Mouse (Mus musculus) embryonic facial prominence, embryonic 14.5 days (tissue): ENCODE results near the gene Gm10428. TPM values are rescaled to one million over a fixed set of nuclear protein-coding genes. Genes with fewer than 3 reads are reported as not detected.
"Not testable (repeated sequence)": the region's sequence is repeated elsewhere in the genome, so short reads cannot be mapped to it uniquely, and the experiment has no call there.

Source experiments
- ATAC-seq: fragments of 200-750 bp; cut with Nextera tagmentation; 2 replicates; pipeline ENCODE4 v1.8.0; 2017; ENCODE audit warnings: low read depth, moderate number of reproducible peaks, moderate TSS enrichment
- DNase-seq: peaks from one replicate; pipeline ENCODE4 v3.0.0-alpha.2; 2015; ENCODE audit warnings: low spot score
- H3K27ac ChIP-seq: fragments of 300-500 bp; sonication (generic); replicated peaks from 2 replicates; pipeline ENCODE4 v1.5.1; 2014; ENCODE audit warnings: low read depth, mild to moderate bottlenecking, low read length, moderate library complexity
- H3K27me3 ChIP-seq: fragments of 300-500 bp; sonication (generic); replicated peaks from 2 replicates; pipeline ENCODE4 v1.6.1; 2014; ENCODE audit warnings: low read length; ENCODE audit not compliant: control insufficient read depth, insufficient read depth
- H3K36me3 ChIP-seq: fragments of 300-500 bp; sonication (generic); 2 replicates; pipeline ENCODE4 v1.6.1; 2014; ENCODE audit warnings: low read length, mixed read lengths; ENCODE audit not compliant: control insufficient read depth, insufficient read depth
- H3K4me1 ChIP-seq: fragments of 300-500 bp; sonication (generic); 2 replicates; pipeline ENCODE4 v1.6.1; 2014; ENCODE audit warnings: antibody characterized with exemption, low read length; ENCODE audit not compliant: control insufficient read depth, insufficient read depth
- H3K4me2 ChIP-seq: fragments of 300-500 bp; sonication (generic); 2 replicates; pipeline ENCODE4 v1.6.1; 2014; ENCODE audit warnings: low read depth, mild to moderate bottlenecking, low read length, moderate library complexity, mixed read lengths
- H3K4me3 ChIP-seq: fragments of 300-500 bp; sonication (generic); 2 replicates; pipeline ENCODE4 v1.5.1; 2014; ENCODE audit warnings: low read depth, mild to moderate bottlenecking, low read length
- H3K9ac ChIP-seq: fragments of 300-500 bp; sonication (generic); 2 replicates; pipeline ENCODE4 v1.6.1; 2014; ENCODE audit warnings: low read depth, mild to moderate bottlenecking, low read length, moderate library complexity, mixed read lengths
- H3K9me3 ChIP-seq: fragments of 300-500 bp; sonication (generic); 2 replicates; pipeline ENCODE4 v1.6.1; 2016; ENCODE audit warnings: low read length; ENCODE audit not compliant: control insufficient read depth
- whole genome bisulfite sequencing: fragments of 180-500 bp; shearing (Covaris S2); extraction: QIAGEN DNeasy Blood & Tissue Kit; methylation state at CpG from one replicate; pipeline ENCODE4 v1.1.7; 2014; 5-methylcytosine and 5-hydroxymethylcytosine counted together
- polyA plus RNA-seq: library from polyadenylated mRNA; unstranded; fragments of >200 nt; fragmentation: Nextera tagmentation; extraction: Ambion mirVana; gene quantifications from 2 replicates; pipeline ENCODE4 v1.2.1, GENCODE M21; 2014

The Gm10428 gene
- polyA plus RNA-seq, 1 experiment from 2014 or later, result not detected

DNA sequence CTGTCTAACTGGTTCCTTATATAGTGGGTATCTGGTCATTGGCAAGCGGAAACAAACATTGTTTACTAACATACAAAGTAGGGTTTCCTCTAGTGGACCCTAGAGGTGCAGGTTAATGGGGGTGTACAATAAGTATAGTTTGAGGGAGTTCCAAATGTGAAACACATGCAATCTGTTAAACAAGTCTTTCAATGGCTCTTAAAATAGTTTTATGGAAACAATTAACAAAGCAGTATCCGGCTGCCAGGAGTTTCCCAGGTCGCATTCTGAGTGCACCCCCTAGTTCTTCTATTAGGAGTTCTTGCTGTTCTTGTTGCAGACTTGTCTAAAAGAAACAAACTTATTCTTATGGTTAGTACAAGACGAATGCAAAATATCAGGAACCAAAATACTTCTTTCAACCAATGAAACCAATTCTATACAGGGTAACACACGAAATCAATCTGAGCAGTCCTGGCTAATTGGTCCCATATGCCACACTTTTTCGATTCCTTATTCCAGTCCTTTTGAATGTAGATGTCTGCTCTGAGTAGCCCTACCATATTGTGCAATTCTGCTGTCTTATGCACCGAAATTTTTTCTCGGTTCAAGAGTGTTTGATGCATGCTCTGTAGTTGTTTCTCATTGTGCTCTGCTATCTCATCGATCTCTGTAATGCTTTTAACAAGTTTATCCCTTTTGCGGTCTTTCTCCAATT is 10.5 kb upstream of the Gm10428 start:
- ATAC-seq (no peak), DNase-seq (peak; percentile 39)
- no peak overlapping the region for H3K4me3 ChIP-seq
- 38% methylated on average over 10 of the region's 10 CpGs for WGBS
- H3K9ac ChIP-seq, result no peak overlapping the region
- no peak overlapping the region for H3K4me2 ChIP-seq
- no peaks in the 10 kb centered on the region for H3K9me3 ChIP-seq
- no peak overlapping the region for H3K27ac ChIP-seq
- peaks cover 6% of the 10 kb centered on the region for H3K4me1 ChIP-seq
- no peaks in the 10 kb centered on the region for H3K36me3 ChIP-seq
- H3K27me3 ChIP-seq, result peaks cover 18% of the 10 kb centered on the region

DNA sequence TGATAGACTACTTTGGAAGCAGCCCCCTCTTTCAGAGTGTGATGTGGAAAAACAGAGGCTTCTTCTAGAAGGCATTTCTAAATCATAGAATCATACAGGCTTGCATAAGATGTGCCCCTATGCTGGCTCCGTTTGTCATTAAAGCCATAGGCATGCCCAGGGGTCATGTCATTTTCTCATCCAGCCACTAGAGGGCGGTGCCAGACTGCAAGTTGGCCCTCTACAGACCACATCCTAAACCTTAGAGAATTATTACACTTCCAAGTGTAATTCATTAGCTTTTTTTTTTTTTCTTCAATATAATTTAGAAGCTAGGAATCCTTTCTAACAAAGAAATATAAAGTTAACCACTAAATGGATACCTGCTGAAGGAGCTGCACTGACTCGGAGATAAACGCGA is 8.8 kb upstream of the Gm10428 start:
- peaks cover 18% of the 10 kb centered on the region for H3K27me3 ChIP-seq
- WGBS, result 44% methylated on average over 5 of the region's 5 CpGs
- no peaks in the 10 kb centered on the region for H3K9me3 ChIP-seq
- ATAC-seq, result no peak
- H3K36me3 ChIP-seq, result no peaks in the 10 kb centered on the region
- H3K4me2 ChIP-seq, result no peak overlapping the region
- no peak overlapping the region for H3K27ac ChIP-seq
- H3K4me1 ChIP-seq, result peaks cover 6% of the 10 kb centered on the region
- H3K9ac ChIP-seq, result no peak overlapping the region
- peak; percentile 59 for DNase-seq
- H3K4me3 ChIP-seq, result no peak overlapping the region

DNA sequence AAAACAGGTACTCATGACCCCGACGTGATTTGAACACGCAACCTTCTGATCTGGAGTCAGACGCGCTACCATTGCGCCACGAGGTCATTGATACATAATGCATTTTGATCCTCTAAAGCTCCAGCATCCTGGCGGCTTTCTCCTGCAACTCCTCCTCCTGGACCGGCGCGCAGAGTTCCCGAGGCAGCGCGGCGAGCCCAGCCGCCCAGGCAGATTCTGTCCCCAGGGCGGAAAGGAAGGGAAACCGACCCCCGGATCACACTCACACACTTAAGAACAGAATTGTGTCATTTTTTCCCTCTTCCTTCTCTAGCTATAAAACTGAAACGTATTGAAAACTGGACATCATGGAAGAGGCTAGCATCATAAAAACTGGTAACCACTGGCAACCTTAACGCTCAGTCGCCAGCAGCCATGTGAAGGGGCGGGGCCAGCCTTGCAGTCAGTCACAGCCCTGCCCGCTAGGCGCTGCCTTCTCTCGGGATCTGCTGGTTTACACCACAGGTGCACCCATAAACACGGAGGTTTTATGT is 6.8 kb upstream of the Gm10428 start:
- H3K9ac ChIP-seq, result peak overlapping the region; percentile 40; the same call in 1 of the 2 replicates
- peak; percentile 83 for ATAC-seq
- H3K36me3 ChIP-seq, result no peaks in the 10 kb centered on the region
- 3% methylated on average over 25 of the region's 27 CpGs for WGBS
- peak; percentile 61 for DNase-seq
- peak overlapping the region; percentile 65 for H3K4me2 ChIP-seq
- H3K27me3 ChIP-seq, result peaks cover 18% of the 10 kb centered on the region
- H3K27ac ChIP-seq, result no peak overlapping the region
- peaks cover 6% of the 10 kb centered on the region for H3K4me1 ChIP-seq
- peak overlapping the region; percentile 41 for H3K4me3 ChIP-seq
- no peaks in the 10 kb centered on the region for H3K9me3 ChIP-seq

DNA sequence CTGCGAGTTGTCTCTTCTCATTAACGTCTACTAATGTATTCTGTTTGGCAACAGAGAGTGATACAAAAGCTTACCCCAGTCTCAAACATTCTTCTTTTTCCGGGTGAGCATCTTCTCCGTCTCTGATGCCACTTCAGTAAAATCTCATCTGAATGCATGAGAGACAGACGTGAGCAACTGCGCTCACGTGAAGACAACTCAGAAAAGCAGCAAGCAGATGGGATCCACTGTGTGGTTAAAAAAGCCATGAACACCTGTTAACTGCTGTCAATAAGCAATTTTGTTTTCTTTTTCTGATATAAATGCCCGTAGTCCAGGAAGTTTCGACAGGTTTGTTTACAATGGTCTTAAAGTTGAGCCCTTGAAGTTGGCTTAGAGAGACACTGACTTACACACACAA is 5.7 kb upstream of the Gm10428 start:
- H3K4me3 ChIP-seq, result no peak overlapping the region
- no peak overlapping the region for H3K4me2 ChIP-seq
- H3K9ac ChIP-seq, result no peak overlapping the region
- H3K36me3 ChIP-seq, result no peaks in the 10 kb centered on the region
- DNase-seq, result no peak
- no peak for ATAC-seq
- peaks cover under 1% of the 10 kb centered on the region for H3K4me1 ChIP-seq
- 61% methylated on average over 9 of the region's 9 CpGs for WGBS
- no peak overlapping the region for H3K27ac ChIP-seq
- no peaks in the 10 kb centered on the region for H3K9me3 ChIP-seq
- peaks cover 18% of the 10 kb centered on the region for H3K27me3 ChIP-seq

DNA sequence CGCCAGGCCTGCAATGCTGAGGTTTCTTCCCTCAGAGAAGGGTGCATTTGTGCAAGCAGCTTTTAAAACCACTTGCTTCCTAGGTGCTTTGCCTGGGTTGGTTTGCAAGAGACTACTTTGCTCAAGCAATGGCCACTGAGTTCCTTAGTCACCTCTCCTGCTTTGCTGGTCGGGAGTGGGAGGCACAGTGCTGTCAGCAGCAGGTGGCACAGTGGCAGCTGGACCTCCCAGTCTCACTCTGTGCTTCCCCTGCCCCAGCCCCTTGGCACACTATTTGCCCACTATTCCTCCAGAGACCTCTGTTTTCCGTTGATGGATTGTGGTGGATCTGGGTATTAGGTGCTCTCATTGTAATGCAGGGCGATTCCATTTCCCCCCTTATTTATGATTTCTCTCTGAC is 4.8 kb upstream of the Gm10428 start:
- no peak for ATAC-seq
- Histone ChIP-seq H3K9me3 (no peaks in the 10 kb centered on the region), H3K36me3 (no peaks in the 10 kb centered on the region), H3K4me1 (no peaks in the 10 kb centered on the region; the same call in 1 of the 2 replicates), H3K4me3 (no peak overlapping the region), H3K27ac (no peak overlapping the region), H3K4me2 (no peak overlapping the region), H3K27me3 (peaks cover 18% of the 10 kb centered on the region), H3K9ac (no peak overlapping the region)
- 80% methylated on average over 4 of the region's 4 CpGs for WGBS
- no peak for DNase-seq

DNA sequence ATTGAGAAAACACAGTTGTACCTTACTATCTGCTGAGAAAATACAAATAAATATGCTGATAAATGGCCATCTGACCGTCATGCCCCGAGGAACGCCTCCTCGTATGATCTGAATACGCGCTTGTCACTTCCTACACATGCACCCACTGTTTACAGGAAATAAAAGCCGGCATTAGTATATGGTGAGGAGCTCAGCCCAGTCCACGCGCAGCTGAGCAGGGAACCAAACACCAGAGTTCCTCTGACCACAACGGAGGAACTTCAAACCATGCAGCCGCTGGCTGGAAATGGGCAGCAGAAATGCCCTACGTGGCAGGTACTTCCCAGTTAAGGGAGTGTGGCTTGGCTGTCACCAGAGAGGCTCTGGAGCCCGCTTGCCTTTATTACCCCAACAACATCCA is 3.5 kb upstream of the Gm10428 start:
- H3K4me2 ChIP-seq, H3K9me3 ChIP-seq, ATAC-seq, DNase-seq, H3K4me3 ChIP-seq, H3K9ac ChIP-seq, H3K27ac ChIP-seq, H3K4me1 ChIP-seq, H3K36me3 ChIP-seq: not testable (repeated sequence)
- 89% methylated on average over 13 of the region's 13 CpGs for whole genome bisulfite sequencing
- H3K27me3 ChIP-seq, result peaks cover 18% of the 10 kb centered on the region

DNA sequence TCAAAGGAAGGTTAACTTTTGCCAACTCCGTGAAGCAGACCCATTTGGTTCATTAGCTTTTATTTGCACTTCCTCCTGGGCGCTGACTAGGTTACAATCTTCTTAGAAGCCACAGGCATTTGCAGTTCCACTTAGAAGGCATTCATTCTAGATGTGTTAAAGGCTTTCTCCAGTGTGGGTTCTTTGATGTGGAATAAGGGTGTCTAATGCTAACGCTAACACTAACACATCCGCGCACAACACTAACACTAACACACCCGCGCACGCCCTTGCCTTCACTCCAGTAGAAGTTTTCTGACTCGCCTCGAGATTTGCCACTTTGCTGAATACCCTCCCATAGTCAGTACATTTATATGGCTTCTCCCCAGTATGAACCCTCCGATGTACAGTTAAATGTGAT is 709 bp upstream of the Gm10428 start:
- Histone ChIP-seq H3K9me3 (no peaks in the 10 kb centered on the region), H3K27ac (no peak overlapping the region), H3K4me3 (no peak overlapping the region), H3K27me3 (peaks cover 1% of the 10 kb centered on the region; the same call in 1 of the 2 replicates), H3K36me3 (no peaks in the 10 kb centered on the region), H3K4me1 (0 out of 2 replicates have a peak, but pooled peaks cover under 1% of the 10 kb centered on the region), H3K4me2 (no peak overlapping the region), H3K9ac (no peak overlapping the region)
- DNase-seq (no peak), ATAC-seq (no peak)
- WGBS, result 69% methylated on average over 11 of the region's 11 CpGs

DNA sequence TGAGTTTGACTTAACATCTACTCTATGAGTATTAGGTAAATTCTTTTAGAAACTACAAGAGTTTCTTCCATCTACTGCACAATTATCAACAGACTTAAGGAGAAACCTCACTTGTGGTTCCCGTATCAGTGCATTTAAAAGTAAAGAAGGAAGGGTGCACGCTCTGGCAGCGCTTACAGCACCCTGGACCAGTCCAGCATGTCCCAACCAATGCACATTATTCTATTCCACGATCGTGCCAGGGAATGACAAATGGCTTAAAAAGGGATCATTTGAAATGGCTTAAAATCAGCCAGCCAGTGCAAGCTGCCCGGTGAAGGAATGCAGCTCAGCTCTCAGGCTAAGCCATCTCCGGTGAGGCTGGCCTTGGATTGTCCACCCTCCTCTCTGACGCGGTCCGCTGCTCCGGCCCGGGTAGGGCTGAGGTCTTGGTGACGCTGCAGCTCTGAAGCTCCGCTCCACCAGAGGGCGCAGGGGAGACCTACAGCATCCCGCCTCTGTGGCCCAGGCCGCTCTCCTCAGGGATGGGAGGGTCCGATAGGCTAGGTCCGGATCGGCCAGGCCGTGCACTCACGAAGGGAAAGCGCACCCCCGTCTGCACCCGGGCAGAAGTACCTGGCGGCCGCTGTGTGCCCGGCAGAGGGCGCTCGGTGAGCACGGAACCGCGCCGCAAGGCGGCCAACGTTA is 3.7 kb downstream of the Gm10428 start:
- H3K27me3 ChIP-seq, result no peaks in the 10 kb centered on the region; the same call in 1 of the 2 replicates
- 0 out of 2 replicates have a peak, but pooled peaks cover 6% of the 10 kb centered on the region for H3K4me1 ChIP-seq
- no peak overlapping the region for H3K27ac ChIP-seq
- no peaks in the 10 kb centered on the region for H3K36me3 ChIP-seq
- H3K4me2 ChIP-seq, result peak overlapping the region; percentile 51
- H3K9me3 ChIP-seq, result no peaks in the 10 kb centered on the region
- DNase-seq (peak; percentile 97), ATAC-seq (peak; percentile 100)
- H3K4me3 ChIP-seq, result peak overlapping the region; percentile 31
- peak overlapping the region; percentile 51 for H3K9ac ChIP-seq
- WGBS, result 6% methylated on average over 33 of the region's 36 CpGs
